Mouse (Mus musculus) midbrain, embryonic 12.5 days (tissue): ENCODE data around the gene Megf9. TPM values are rescaled to one million over a fixed set of nuclear protein-coding genes. Genes with fewer than 3 reads are reported as not detected.

Experiments used
- polyA plus RNA-seq: library from polyadenylated mRNA; unstranded; fragments of >200 nt; fragmentation: Nextera tagmentation; extraction: Ambion mirVana; gene quantifications from 2 replicates; pipeline ENCODE4 v1.2.1, GENCODE M21; 2016

The Megf9 gene
- polyA plus RNA-seq, 1 experiment from 2014 or later: 35.2 TPM

Other genes with a start within 250 kb of the Megf9 start
- 24.7 TPM in 2 replicates for gene Cdk5rap2, start 124.6 kb downstream of the Megf9 start, polyA plus RNA-seq